10 mouse cellular contexts compared by ENCODE assay signal in genomic region chr2:160760433-160761184, GRCm38 (mm10). TPM values are rescaled to one million over a fixed set of nuclear protein-coding genes. Genes with fewer than 3 reads are reported as not detected.
DNase-seq lines count a peak whose midpoint lies in the region; ATAC-seq and TF ChIP-seq lines count a peak whose summit lies in the region.
"Had no signal": no experiment of that assay in that cellular context is flagged by ENCODE, and none has a peak within 500 bp of the region (broad histone marks: within the 10 kb centered on the region; RNA-seq: fewer than 3 reads in every experiment).

No protein-coding gene starts in this region.

- ATAC-seq in midbrain, embryonic 11.5 days (ENCODE audit: low FRiP score) = 0 out of 2 replicates have a peak, but pooled peaks have one; percentile 25
- ATAC-seq in midbrain, embryonic 15.5 days (replicated peaks) = no peak
- no peak for ATAC-seq in hindbrain, embryonic 16.5 days
- ATAC-seq: Patski had no signal

- peak; percentile 81 for TF ChIP-seq CTCF in bone marrow macrophage, adult 2 months (IDR thresholded peaks at IDR 0.05; ENCODE audit: low read depth, low read length)
- peak; percentile 63 for TF ChIP-seq CTCF in olfactory bulb, adult 2 months (IDR thresholded peaks at IDR 0.05; ENCODE audit: insufficient read depth, low read depth, low read length)

- H3K4me3 ChIP-seq in midbrain, embryonic 11.5 days (ENCODE audit: low read depth, low read length) = no peak overlapping the region
- H3K4me3 ChIP-seq in midbrain, embryonic 15.5 days = no peak overlapping the region
- no peak overlapping the region for H3K4me3 ChIP-seq in bone marrow macrophage, adult 2 months (ENCODE audit: insufficient read depth, low read length)
- H3K4me3 ChIP-seq in olfactory bulb, adult 2 months (ENCODE audit: insufficient read depth, low read depth, low read length) = no peak overlapping the region
- no peak overlapping the region for H3K4me3 ChIP-seq in hindbrain, embryonic 16.5 days (ENCODE audit: low read length)
- H3K4me3 ChIP-seq: liver, embryonic 13.5 days had no signal

- H3K27me3 ChIP-seq in midbrain, embryonic 11.5 days (ENCODE audit: control insufficient read depth, insufficient read depth, low read length) = no peaks in the 10 kb centered on the region
- no peaks in the 10 kb centered on the region for H3K27me3 ChIP-seq in midbrain, embryonic 15.5 days (replicated peaks)
- no peaks in the 10 kb centered on the region for H3K27me3 ChIP-seq in hindbrain, embryonic 16.5 days (replicated peaks; ENCODE audit: control insufficient read depth, insufficient read depth, low read length)
- H3K27me3 ChIP-seq: liver, embryonic 13.5 days; Patski had no signal

- no peak overlapping the region for H3K27ac ChIP-seq in midbrain, embryonic 11.5 days (ENCODE audit: low read depth, low read length)
- no peak overlapping the region for H3K27ac ChIP-seq in midbrain, embryonic 15.5 days
- no peak overlapping the region for H3K27ac ChIP-seq in bone marrow macrophage, adult 2 months (ENCODE audit: insufficient read depth, low read depth, low read length)
- H3K27ac ChIP-seq in olfactory bulb, adult 2 months (ENCODE audit: insufficient read depth, low read depth, low read length) = no peak overlapping the region
- H3K27ac ChIP-seq in hindbrain, embryonic 16.5 days (ENCODE audit: low read depth, low read length) = no peak overlapping the region
- H3K27ac ChIP-seq: liver, embryonic 13.5 days had no signal

- H3K4me2 ChIP-seq in midbrain, embryonic 11.5 days = no peak overlapping the region
- no peak overlapping the region for H3K4me2 ChIP-seq in midbrain, embryonic 15.5 days
- H3K4me2 ChIP-seq in hindbrain, embryonic 16.5 days (ENCODE audit: low read length) = no peak overlapping the region
- H3K4me2 ChIP-seq: liver, embryonic 13.5 days had no signal

- TF ChIP-seq POLR2A in bone marrow macrophage, adult 2 months (IDR thresholded peaks at IDR 0.05; ENCODE audit: borderline replicate concordance, low read depth, low read length) = no peak
- no peak for TF ChIP-seq POLR2A in olfactory bulb, adult 2 months (IDR thresholded peaks at IDR 0.05; ENCODE audit: insufficient read depth, low read depth, low read length)

- H3K9me3 ChIP-seq in midbrain, embryonic 11.5 days (ENCODE audit: control insufficient read depth, low read length) = no peaks in the 10 kb centered on the region
- no peaks in the 10 kb centered on the region for H3K9me3 ChIP-seq in midbrain, embryonic 15.5 days
- H3K9me3 ChIP-seq in hindbrain, embryonic 16.5 days (ENCODE audit: control insufficient read depth, low read length) = no peaks in the 10 kb centered on the region
- H3K9me3 ChIP-seq: liver, embryonic 13.5 days had no signal

- H3K4me1 ChIP-seq in midbrain, embryonic 11.5 days (ENCODE audit: control insufficient read depth, insufficient read depth, low read length) = no peaks in the 10 kb centered on the region
- no peaks in the 10 kb centered on the region for H3K4me1 ChIP-seq in midbrain, embryonic 15.5 days
- no peaks in the 10 kb centered on the region for H3K4me1 ChIP-seq in bone marrow macrophage, adult 2 months (ENCODE audit: control insufficient read depth, insufficient read depth, low read length)
- H3K4me1 ChIP-seq in olfactory bulb, adult 2 months (ENCODE audit: control insufficient read depth, insufficient read depth, low read length) = no peaks in the 10 kb centered on the region
- H3K4me1 ChIP-seq in hindbrain, embryonic 16.5 days (ENCODE audit: control insufficient read depth, insufficient read depth, low read depth, low read length) = no peaks in the 10 kb centered on the region; the same call in 1 of the 2 replicates
- H3K4me1 ChIP-seq: liver, embryonic 13.5 days had no signal

- 92% methylated on average over 9 of the region's 9 CpGs for WGBS in midbrain, embryonic 11.5 days
- WGBS in midbrain, embryonic 15.5 days = 92% methylated on average over 9 of the region's 9 CpGs
- WGBS in olfactory bulb, adult 2 months = 75% methylated on average over 9 of the region's 9 CpGs
- 83% methylated on average over 9 of the region's 9 CpGs for WGBS in hindbrain, embryonic 16.5 days

- peak; percentile 23 for DNase-seq in embryo, embryonic 11 days
- DNase-seq in embryo, embryonic 9.5 days (ENCODE audit: extremely low spot score) = no peak
- DNase-seq in midbrain, embryonic 11.5 days (ENCODE audit: low spot score, missing footprints) = no peak
- peak; percentile 69 for DNase-seq in kidney, postnatal 14 days
- DNase-seq: liver, embryonic 13.5 days had no signal

- H3K36me3 ChIP-seq in midbrain, embryonic 11.5 days (ENCODE audit: control insufficient read depth, insufficient read depth, low read length) = peaks cover 33% of the 10 kb centered on the region
- H3K36me3 ChIP-seq in midbrain, embryonic 15.5 days (replicated peaks) = peaks cover 48% of the 10 kb centered on the region
- H3K36me3 ChIP-seq in hindbrain, embryonic 16.5 days (ENCODE audit: control insufficient read depth, insufficient read depth, low read length) = peaks cover 66% of the 10 kb centered on the region

- H3K9ac ChIP-seq in midbrain, embryonic 11.5 days (ENCODE audit: low read length) = no peak overlapping the region
- H3K9ac ChIP-seq in midbrain, embryonic 15.5 days = no peak overlapping the region
- H3K9ac ChIP-seq in hindbrain, embryonic 16.5 days (ENCODE audit: low read depth, low read length) = no peak overlapping the region
- H3K9ac ChIP-seq: liver, embryonic 13.5 days had no signal

RNA-seq across cellular contexts. Expression of gene Plcg1, which starts 29.5 kb away (rescaled TPM):
- 64.0 and 65.3 TPM in 2 replicates for polyA plus RNA-seq in midbrain, embryonic 11.5 days (2014; fragmentation: Nextera tagmentation; extraction: Ambion mirVana)
- polyA plus RNA-seq in midbrain, embryonic 15.5 days (2015; fragmentation: Nextera tagmentation; extraction: Ambion mirVana) = 64.3 and 68.4 TPM in 2 replicates
- polyA plus RNA-seq in bone marrow macrophage, adult 2 months (2012; ENCODE audit: insufficient read depth, insufficient read length, missing spikeins) = 9.8 and 10.4 TPM in 2 replicates
- polyA plus RNA-seq in olfactory bulb, adult 2 months (2012; ENCODE audit: insufficient read depth, insufficient read length, low replicate concordance, missing spikeins) = 89.7 and 164 TPM in 2 replicates
- 41.5 and 54.8 TPM in 2 replicates for polyA plus RNA-seq in hindbrain, embryonic 16.5 days (2015; fragmentation: Nextera tagmentation; extraction: Ambion mirVana)

Comparison
In these comparisons a context has a peak if more than half of its experiments do, and no peak if none do; other contexts are left out.
1. DNase-seq: peak in embryo, embryonic 11 days (single experiment) and kidney, postnatal 14 days (single experiment); none in embryo, embryonic 9.5 days (single experiment) and midbrain, embryonic 11.5 days (single experiment).